Mouse (Mus musculus) kidney, embryonic 14.5 days (tissue): ENCODE measurements around the gene Sumo2. TPM values are rescaled to one million over a fixed set of nuclear protein-coding genes. Genes with fewer than 3 reads are reported as not detected.

Experiments used
- ATAC-seq: fragments of 200-750 bp; cut with Nextera tagmentation; 2 replicates; pipeline ENCODE4 v1.8.0; 2017; ENCODE audit warnings: moderate number of reproducible peaks, mild to moderate bottlenecking, moderate TSS enrichment, moderate library complexity; ENCODE audit not compliant: low FRiP score, low TSS enrichment
- H3K27ac ChIP-seq: fragments of 300-500 bp; sonication (generic); 2 replicates; pipeline ENCODE4 v1.5.1; 2014; ENCODE audit warnings: low read depth, mild to moderate bottlenecking, low read length, moderate library complexity, mixed read lengths
- H3K27me3 ChIP-seq: fragments of 300-500 bp; sonication (generic); 2 replicates; pipeline ENCODE4 v1.6.1; 2014; ENCODE audit warnings: mild to moderate bottlenecking, low read length; ENCODE audit not compliant: control insufficient read depth, insufficient read depth
- H3K36me3 ChIP-seq: fragments of 300-500 bp; sonication (generic); 2 replicates; pipeline ENCODE4 v1.6.1; 2014; ENCODE audit warnings: low read length, mixed read lengths; ENCODE audit not compliant: control insufficient read depth, insufficient read depth
- H3K4me1 ChIP-seq: fragments of 300-500 bp; sonication (generic); 2 replicates; pipeline ENCODE4 v1.6.1; 2014; ENCODE audit warnings: low read length, mixed read lengths; ENCODE audit not compliant: control insufficient read depth, insufficient read depth
- H3K4me2 ChIP-seq: fragments of 300-500 bp; sonication (generic); replicated peaks from 2 replicates; pipeline ENCODE4 v1.6.1; 2014; ENCODE audit warnings: low read depth, mild to moderate bottlenecking, low read length
- H3K4me3 ChIP-seq: fragments of 300-500 bp; sonication (generic); 2 replicates; pipeline ENCODE4 v1.5.1; 2014; ENCODE audit warnings: mild to moderate bottlenecking, low read length
- H3K9ac ChIP-seq: fragments of 300-500 bp; sonication (generic); 2 replicates; pipeline ENCODE4 v1.6.1; 2014; ENCODE audit warnings: low read depth, mild to moderate bottlenecking, low read length, moderate library complexity
- H3K9me3 ChIP-seq: fragments of 300-500 bp; sonication (generic); 2 replicates; pipeline ENCODE4 v1.6.1; 2016; ENCODE audit warnings: low read length; ENCODE audit not compliant: control insufficient read depth
- WGBS: fragments of 180-500 bp; shearing (Covaris S2); extraction: QIAGEN DNeasy Blood & Tissue Kit; methylation state at CpG from one replicate; pipeline ENCODE4 v1.1.7; 2014; 5-methylcytosine and 5-hydroxymethylcytosine counted together
- polyA plus RNA-seq: library from polyadenylated mRNA; unstranded; fragments of >200 nt; fragmentation: Nextera tagmentation; extraction: Ambion mirVana; gene quantifications from 2 replicates; pipeline ENCODE4 v1.2.1, GENCODE M21; 2014

The Sumo2 gene
- polyA plus RNA-seq: 1,228 and 1,562 TPM in 2 replicates

DNA sequence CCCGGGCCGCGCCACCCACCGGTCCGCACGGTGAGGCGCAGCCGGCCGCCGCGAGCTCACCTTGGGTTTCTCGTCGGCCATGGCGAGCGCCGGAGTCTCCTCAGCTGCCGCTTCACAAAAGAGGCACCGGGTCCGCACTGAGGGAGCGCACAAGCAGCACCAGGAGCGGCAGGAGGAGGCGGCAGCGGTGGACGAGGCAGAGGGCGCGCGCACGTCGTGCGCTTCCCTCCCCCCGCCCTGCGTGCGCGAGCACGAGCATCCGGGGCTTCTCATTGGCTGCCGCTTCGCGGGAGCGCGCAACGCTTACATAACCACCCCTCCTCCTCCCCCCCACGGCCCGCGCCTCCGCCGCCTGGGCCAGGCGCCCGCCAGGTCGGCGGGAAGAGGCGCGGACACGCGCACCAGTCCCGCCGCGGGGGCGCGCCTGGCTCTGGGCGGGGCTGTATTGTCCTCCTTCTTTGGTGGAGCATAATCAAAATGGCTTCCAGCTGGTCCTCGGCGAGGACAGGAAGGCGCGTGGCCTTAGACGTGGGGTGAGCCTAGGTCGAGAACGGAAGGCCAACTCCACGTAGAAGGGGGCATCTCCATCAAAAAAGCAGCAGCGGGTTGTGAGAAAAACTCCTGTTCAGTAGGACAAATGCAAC lies at the start of gene Sumo2:
TSS of gene Sumo2 (minus strand) at position 239 of the 644 bp plus-strand sequence.
- Histone ChIP-seq H3K4me2 (peak within 1 kb of the TSS; percentile 66), H3K4me3 (peak within 1 kb of the TSS; percentile 67), H3K36me3 (peaks cover 33% of the 10 kb centered on the region), H3K27me3 (no peaks in the 10 kb centered on the region), H3K9ac (peak within 1 kb of the TSS; percentile 97), H3K4me1 (peaks cover 13% of the 10 kb centered on the region; the same call in 1 of the 2 replicates), H3K9me3 (no peaks in the 10 kb centered on the region), H3K27ac (peak within 1 kb of the TSS; percentile 99)
- WGBS: under 1% methylated on average over 63 of the region's 70 CpGs
- ATAC-seq: peak; percentile 87

GRCm38 (mm10) chr11:115585573-115586100 lies 49.6 kb upstream of the Sumo2 start:
- H3K4me1 ChIP-seq: no peaks in the 10 kb centered on the region
- no peaks in the 10 kb centered on the region for H3K9me3 ChIP-seq
- 91% methylated on average over 7 of the region's 7 CpGs for WGBS
- H3K27me3 ChIP-seq: no peaks in the 10 kb centered on the region
- no peak overlapping the region for H3K4me2 ChIP-seq
- no peak overlapping the region for H3K27ac ChIP-seq
- no peak for ATAC-seq
- H3K9ac ChIP-seq: no peak overlapping the region
- H3K36me3 ChIP-seq: peaks cover 97% of the 10 kb centered on the region
- H3K4me3 ChIP-seq: no peak overlapping the region

DNA sequence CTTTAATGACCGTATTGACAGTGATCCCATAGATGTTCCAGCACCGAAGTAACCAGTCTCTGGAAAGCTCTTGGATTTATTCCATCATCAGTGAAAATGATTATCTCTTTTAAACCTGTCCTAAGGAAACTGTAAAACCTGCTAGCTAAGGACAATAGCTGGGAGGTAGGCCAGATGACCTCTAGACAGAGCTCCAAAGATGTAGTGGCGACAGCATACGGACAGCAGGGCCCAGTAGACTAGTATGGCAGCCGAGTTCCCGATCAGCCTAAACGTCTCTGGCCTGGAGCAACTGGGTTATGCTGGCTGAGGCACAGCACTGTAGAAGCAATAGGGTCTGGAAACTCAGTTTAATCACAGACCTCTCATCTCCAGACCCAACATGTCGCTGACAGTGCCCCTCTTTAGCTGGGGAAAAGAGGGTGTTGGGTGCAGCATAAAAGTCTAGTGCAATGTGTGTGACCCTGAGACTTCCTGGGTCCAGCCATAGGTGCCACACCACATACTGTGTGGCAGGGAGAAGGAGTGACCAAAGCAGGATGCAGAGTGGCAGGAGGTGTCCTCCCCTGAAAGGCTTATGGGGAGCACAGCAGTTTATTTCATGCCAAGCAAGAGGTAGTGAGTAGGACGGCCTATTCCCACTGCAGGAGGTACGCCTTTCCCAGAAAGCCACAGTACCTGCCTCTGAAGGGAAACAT lies 48.4 kb upstream of the Sumo2 start:
- Histone ChIP-seq H3K27me3 (no peaks in the 10 kb centered on the region), H3K9me3 (no peaks in the 10 kb centered on the region), H3K4me3 (no peak overlapping the region), H3K36me3 (peaks cover 94% of the 10 kb centered on the region), H3K4me2 (no peak overlapping the region), H3K4me1 (no peaks in the 10 kb centered on the region), H3K27ac (no peak overlapping the region), H3K9ac (no peak overlapping the region)
- ATAC-seq: no peak
- 86% methylated on average over 10 of the region's 10 CpGs for WGBS

DNA sequence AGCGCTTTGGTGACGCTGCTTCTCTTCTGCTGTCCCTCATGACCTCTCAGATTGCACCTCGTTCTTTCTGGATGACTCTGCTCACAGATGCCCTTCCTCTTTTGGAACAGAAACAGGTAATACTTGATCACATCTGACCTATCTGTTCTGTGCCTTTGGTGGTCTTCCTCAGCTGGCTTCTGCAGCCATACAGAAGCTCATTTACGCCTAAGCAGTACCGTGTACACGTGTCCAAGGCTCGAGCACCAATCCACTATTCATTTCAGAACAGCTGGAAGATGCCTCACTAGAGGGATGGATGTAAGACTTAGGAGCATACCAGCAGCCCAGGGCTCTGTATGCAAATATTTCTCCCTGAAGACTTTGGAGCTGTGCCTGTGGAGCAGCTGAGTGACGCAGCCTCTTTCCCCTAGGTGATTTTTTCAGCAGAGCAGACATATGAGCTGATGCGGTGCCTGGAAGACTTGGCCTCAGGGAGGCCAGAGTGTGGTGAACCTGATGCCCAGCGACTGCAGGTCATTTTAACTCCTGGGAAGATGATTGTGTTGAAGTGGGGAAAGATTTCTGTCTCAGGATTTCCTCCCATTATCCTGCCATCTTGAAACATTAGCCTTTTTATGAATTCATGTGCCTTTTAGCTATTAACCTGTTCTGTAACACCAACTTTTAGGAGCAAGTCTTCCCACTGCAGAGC lies 47.0 kb upstream of the Sumo2 start:
- H3K4me2 ChIP-seq: no peak overlapping the region
- no peak overlapping the region for H3K27ac ChIP-seq
- no peak overlapping the region for H3K4me3 ChIP-seq
- H3K27me3 ChIP-seq: no peaks in the 10 kb centered on the region
- peaks cover 96% of the 10 kb centered on the region for H3K36me3 ChIP-seq
- H3K9me3 ChIP-seq: no peaks in the 10 kb centered on the region
- no peaks in the 10 kb centered on the region for H3K4me1 ChIP-seq
- no peak for ATAC-seq
- H3K9ac ChIP-seq: no peak overlapping the region
- WGBS: 82% methylated on average over 10 of the region's 10 CpGs

DNA sequence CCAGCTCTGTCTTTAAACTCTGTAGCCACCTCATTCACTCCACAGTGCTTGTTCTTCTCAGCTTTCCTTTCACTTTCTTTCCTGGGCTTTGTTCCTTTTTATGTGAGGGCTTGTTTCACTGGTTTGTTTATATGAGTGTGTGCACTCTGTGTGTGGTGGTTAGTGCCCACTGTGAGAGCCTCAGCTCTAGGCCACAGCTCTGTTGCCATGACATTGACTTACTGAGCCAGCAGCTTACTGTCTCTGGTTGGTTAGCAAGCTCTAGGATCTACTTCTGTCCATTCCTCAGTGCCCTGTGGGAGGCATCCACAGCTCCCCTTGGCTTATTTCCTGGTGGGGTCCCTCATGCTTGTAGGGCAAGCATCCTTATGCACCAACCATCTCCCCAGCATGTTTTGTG lies 43.0 kb upstream of the Sumo2 start:
- Histone ChIP-seq H3K9ac (no peak overlapping the region), H3K4me3 (no peak overlapping the region), H3K36me3 (peaks cover 71% of the 10 kb centered on the region), H3K4me2 (no peak overlapping the region), H3K27ac (no peak overlapping the region), H3K4me1 (no peaks in the 10 kb centered on the region), H3K27me3 (no peaks in the 10 kb centered on the region), H3K9me3 (no peaks in the 10 kb centered on the region)
- no peak for ATAC-seq

- Histone ChIP-seq H3K9me3 (no peaks in the 10 kb centered on the region), H3K4me1 (peaks cover 13% of the 10 kb centered on the region), H3K27ac (no peak overlapping the region), H3K27me3 (no peaks in the 10 kb centered on the region), H3K9ac (peak overlapping the region; percentile 74), H3K36me3 (peaks cover 40% of the 10 kb centered on the region), H3K4me3 (peak overlapping the region; percentile 60), H3K4me2 (peak overlapping the region; percentile 69)
- WGBS: 15% methylated on average over 7 of the region's 7 CpGs
- ATAC-seq: no peak
Measured at GRCm38 (mm10) chr11:115564961-115565360, 28.9 kb upstream of the Sumo2 start.

- peak; percentile 92 for ATAC-seq
- H3K9ac ChIP-seq: peak within 1 kb of the TSS; percentile 74
- H3K27me3 ChIP-seq: no peaks in the 10 kb centered on the region
- peak within 1 kb of the TSS; percentile 69 for H3K4me2 ChIP-seq
- WGBS: under 1% methylated on average over 42 of the region's 42 CpGs
- peaks cover 13% of the 10 kb centered on the region for H3K4me1 ChIP-seq
- peaks cover 33% of the 10 kb centered on the region for H3K36me3 ChIP-seq
- H3K4me3 ChIP-seq: peak within 1 kb of the TSS; percentile 60
- H3K9me3 ChIP-seq: no peaks in the 10 kb centered on the region
- peak within 1 kb of the TSS; percentile 73; the same call in 1 of the 2 replicates for H3K27ac ChIP-seq
Measured at GRCm38 (mm10) chr11:115564064-115564809, 28.2 kb upstream of the Sumo2 start, which contains the start of gene Nup85. Gene Nup85 (plus strand): TSS chr11:115564434.

DNA sequence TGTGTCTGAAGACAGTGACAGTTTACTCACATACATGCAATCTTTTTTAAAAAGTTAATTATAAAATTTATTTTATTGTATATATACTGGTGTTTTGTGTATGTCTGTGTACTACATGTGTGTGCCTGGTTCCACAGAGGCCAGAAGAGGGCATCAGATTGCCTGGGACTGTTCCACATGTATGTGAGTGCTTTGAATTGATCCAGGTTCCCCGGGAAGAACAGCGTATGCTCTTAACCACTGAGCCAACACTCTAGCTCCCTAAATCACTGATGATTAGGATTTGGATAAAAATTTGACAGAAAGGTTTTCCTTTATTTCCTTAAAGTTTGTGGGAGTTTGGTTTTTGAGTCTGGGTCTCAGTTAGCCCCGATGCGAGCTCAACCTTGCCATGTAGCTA lies 27.3 kb upstream of the Sumo2 start:
- Histone ChIP-seq H3K4me3 (peak overlapping the region; percentile 60), H3K9ac (peak overlapping the region; percentile 74; the same call in 1 of the 2 replicates), H3K4me1 (peaks cover 13% of the 10 kb centered on the region), H3K36me3 (peaks cover 24% of the 10 kb centered on the region), H3K4me2 (peak overlapping the region; percentile 69), H3K27ac (peak overlapping the region; percentile 73; the same call in 1 of the 2 replicates), H3K9me3 (no peaks in the 10 kb centered on the region), H3K27me3 (no peaks in the 10 kb centered on the region)
- no peak for ATAC-seq
- 52% methylated on average over 4 of the region's 4 CpGs for WGBS
